Mouse (Mus musculus): ENCODE data around the gene Shoc2.

DNA sequence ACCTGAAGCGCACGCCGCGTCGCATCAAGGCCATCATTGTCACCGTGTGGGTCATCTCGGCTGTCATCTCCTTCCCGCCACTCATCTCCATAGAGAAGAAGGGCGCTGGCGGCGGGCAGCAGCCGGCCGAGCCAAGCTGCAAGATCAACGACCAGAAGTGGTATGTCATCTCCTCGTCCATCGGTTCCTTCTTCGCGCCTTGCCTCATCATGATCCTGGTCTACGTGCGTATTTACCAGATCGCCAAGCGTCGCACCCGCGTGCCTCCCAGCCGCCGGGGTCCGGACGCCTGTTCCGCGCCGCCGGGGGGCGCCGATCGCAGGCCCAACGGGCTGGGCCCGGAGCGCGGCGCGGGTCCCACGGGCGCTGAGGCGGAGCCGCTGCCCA is 102.6 kb downstream of the Shoc2 start:
- TF ChIP-seq CTCF (IDR thresholded peaks at IDR 0.05; ENCODE audit: insufficient read depth, low read depth, low read length) (peak; percentile 20; the same call in 1 of the 2 replicates), POLR2A (IDR thresholded peaks at IDR 0.05; ENCODE audit: insufficient read depth, low read depth, low read length) (no peak)
